Mouse (Mus musculus) left cerebral cortex, adult 8-10 months (tissue): Measurements from ENCODE around the gene D630039A03Rik. TPM values are rescaled to one million over a fixed set of nuclear protein-coding genes. Genes with fewer than 3 reads are reported as not detected.

Experiments used
- DNase-seq, 2 experiments: peaks; one replicate each; pipeline ENCODE4 v3.0.0; 2022; ENCODE audit warnings: low spot score in 2 of 2
- total RNA-seq, 4 experiments: library from RNA; stranded (reverse); gene quantifications; 2 replicates each; pipeline ENCODE4 v1.2.4; 2022

The D630039A03Rik gene
- under 1 TPM; 0.13 to 0.30 (median 0.18) TPM for total RNA-seq

DNA sequence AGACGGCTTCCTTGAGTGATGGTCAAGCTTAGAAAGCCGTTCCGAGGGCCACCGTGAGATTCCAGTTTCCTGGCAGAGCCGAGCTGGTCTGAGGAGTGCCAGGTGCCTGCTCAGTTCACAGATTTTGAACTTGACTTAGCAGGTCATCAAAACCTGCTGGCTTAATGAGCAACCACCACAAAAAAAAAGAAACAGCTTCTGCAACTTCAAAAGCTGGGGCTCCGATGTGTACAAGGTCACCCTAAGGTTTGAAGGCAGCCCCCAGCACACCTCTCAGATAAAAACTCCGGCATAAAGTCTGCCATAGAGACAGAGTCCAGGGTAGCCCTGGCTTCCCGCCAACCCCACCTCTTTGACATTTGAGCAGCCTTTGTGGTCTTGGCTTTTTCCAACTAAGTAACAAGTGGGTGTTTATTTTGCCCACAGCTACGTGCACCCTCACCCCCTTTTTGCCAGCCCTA lies at the start of gene D630039A03Rik:
Gene D630039A03Rik (minus strand): TSS at position 97 of the 461 bp plus-strand sequence.
- DNase-seq = no peak

GRCm38 (mm10) chr4:57965516-57965915 lies 49.4 kb upstream of the D630039A03Rik start:
- DNase-seq = no peak

DNA sequence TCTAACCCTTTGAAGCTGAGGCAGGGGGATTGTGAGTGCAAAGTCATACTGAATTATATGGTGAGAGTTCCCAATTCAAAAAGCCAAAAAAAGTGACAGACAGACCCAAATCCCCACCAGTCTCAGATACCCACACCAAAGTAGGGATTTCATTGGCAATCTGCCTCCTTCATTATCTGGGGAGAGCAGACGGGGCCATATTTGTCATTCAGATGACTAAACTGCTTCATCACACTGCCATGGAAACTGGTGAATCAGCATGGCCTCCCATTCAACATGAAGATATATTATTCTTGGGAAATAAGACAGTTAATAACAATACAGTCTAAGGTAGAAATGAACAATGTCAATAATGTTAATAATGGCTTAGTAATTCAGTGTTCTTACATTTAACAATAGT lies 48.0 kb upstream of the D630039A03Rik start:
- no peak for DNase-seq

GRCm38 (mm10) chr4:57959056-57959455 lies 43.0 kb upstream of the D630039A03Rik start:
- no peak for DNase-seq

- no peak for DNase-seq
These were observed 42.0 kb upstream of the D630039A03Rik start for GRCm38 (mm10) chr4:57958098-57958497.

DNA sequence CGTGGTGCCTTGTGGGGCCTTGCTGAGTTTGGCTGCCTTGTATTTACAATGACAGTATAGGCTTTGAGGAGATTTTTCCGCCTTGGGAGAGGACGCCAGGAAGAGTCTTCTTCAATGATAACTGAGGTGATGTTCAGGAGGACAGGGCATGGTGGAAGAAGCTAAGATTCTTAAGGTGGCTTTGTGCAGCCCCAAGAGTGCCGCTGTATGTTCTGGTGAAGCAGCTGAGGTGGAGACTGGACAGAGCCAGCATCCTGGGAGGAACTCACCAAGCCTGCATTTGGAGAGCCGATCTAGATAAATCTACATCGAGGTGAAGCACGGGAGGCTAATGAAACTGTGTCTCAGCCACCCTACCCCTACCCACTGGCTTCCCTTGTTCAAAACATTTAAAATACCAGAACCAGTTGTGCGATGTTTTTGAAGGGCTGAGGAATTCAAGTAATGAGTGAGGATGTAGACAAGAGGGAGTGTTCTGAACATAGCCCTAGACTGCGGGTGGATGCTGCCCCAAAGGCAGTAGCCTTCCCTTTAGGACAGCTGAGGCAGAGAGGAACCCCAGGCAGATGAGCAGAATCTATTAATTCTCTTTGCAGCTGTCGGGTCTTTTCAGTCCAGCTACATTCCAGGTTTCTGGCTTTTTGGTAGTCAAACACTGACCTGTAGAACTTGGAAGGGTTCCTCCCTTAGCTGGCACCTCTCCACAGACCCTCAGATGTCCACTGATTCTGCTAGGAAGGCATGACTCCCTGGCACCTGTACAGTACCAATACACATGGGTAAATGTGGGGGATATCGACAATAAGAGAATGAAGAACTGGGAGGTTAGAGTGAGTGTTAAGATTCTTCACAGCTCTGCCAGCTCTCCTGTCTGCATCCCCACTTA lies 41.3 kb upstream of the D630039A03Rik start:
- DNase-seq = no peak

- DNase-seq = peak; percentile 88 to 96
These were observed 40.2 kb upstream of the D630039A03Rik start, which contains the start of gene Txn1 for GRCm38 (mm10) chr4:57956029-57956960. Txn1 (minus strand) TSS chr4:57956411.

DNA sequence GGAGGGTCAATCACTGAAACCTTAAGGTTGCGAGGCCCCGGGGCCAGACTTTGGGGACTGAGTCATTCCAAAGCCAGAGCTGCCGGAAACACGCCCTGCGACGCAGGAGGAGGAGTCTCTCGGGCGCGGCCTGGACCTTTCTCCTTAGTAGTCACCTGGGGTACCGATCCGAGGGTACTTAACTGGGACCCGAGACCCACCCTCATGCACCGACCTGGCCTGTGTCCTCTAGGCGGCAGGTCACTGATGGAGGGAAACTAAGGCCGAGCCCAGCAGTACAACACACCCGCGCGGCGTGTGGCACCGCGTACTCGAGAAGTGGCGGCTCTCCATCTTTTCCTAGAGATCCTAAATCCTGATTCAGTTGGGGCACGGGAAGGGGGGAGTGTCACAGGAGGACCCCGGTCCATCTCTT lies 39.5 kb upstream of the D630039A03Rik start:
- peak; percentile 42 to 47 for DNase-seq

DNA sequence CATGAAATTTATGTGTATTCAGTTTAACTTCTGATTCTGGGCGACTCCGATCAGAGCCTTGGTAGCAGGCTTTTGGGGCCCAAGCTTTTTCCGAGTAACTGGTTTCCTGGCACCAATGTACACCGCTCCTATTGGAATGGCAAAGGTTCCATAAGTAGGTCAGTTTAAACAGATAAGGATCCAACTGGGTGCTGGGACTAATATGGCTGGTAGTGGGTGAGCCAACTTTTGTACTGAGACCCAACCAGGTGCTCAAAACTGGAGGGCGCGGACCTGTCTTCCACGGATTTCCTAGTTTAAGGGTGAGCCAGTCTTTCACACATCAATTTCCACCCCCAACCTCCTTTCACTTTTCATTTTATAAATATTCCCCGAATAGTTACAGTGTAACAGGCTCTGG lies 38.9 kb upstream of the D630039A03Rik start:
- peak in 1 of 2 experiments; percentile 7 for DNase-seq

GRCm38 (mm10) chr4:57954580-57954979 lies 38.5 kb upstream of the D630039A03Rik start:
- no peak for DNase-seq

DNA sequence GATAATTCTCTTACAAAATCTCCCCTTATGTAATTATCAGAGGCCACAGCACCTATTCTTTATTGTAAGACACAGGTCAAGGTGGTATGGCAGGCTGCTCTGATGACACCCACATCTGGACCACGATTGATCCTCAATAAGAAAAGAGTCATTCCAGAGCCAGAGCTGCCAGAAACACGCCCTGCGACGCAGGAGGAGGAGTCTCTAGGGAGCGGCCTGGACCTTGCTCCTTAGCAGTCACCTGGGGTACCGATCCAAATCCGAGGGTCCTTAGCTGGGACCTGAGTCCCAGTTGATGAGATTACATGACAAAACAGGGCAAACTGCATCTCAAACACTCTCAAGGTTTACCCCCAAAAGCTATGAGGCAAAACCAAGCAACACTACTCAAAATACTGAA lies 37.7 kb upstream of the D630039A03Rik start:
- no peak for DNase-seq

DNA sequence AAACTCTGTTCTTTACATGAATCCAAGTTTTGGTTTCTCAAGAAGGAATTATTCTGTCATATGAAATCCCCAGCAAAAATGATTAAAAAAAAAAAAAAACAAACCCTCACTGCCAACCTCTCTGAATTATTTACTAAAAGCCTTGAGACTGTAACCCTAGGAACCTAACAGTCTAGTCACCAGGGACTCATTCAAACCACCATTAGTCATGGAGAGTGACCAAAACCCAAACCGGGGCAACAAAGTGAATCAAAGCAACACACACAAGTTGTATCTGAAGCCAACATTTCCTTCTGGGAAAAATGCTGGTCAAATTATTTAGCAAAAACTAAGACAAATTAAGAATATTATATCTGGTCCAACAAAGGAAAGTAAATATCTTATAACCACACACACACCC lies 36.8 kb upstream of the D630039A03Rik start:
- DNase-seq = no peak

- DNase-seq = no peak
These were observed 36.3 kb upstream of the D630039A03Rik start for GRCm38 (mm10) chr4:57952416-57952815.

DNA sequence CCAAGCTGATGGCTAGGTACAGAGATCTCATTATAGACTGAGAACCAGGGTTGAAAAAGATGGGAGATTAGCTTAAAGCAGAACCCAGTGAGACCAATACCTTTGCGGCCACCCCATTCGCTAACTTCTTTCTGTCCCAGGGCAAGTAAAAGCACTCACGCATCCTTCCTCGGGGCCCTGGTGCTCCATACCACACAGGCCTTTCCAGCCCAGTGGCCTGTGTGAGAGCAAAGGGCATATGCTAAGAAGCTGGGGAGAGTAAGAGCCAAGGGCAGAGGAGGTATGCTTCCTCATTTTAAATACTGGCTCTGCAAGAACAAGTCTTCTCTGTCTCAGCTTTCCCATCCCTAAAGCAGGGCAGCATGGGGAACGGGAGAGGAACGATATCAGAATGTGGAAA lies 33.8 kb upstream of the D630039A03Rik start:
- DNase-seq = no peak

GRCm38 (mm10) chr4:57947476-57947875 lies 31.4 kb upstream of the D630039A03Rik start:
- DNase-seq = no peak

- DNase-seq = no peak
These were observed 30.9 kb upstream of the D630039A03Rik start for GRCm38 (mm10) chr4:57947036-57947435.

DNA sequence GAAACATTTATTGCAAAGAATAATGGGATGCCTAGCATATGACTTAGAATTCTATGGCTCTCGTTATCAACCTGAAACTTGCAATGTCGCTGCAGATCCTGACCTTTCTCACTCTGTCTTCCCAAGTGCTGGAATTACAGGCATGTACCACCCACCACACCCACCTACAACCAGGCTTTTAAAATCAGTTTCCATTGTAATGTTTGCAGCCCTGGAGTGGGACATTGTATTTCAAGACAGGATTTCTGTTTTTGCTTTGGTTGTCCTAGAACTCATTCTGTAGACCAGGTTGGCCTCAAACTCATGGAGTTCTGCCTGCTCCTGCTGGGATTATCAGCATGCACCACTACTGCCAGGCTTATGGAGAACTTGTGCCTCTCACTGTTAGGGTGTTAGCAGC lies 26.8 kb upstream of the D630039A03Rik start:
- no peak for DNase-seq

GRCm38 (mm10) chr4:57940631-57941030 lies 24.5 kb upstream of the D630039A03Rik start:
- no peak for DNase-seq

DNA sequence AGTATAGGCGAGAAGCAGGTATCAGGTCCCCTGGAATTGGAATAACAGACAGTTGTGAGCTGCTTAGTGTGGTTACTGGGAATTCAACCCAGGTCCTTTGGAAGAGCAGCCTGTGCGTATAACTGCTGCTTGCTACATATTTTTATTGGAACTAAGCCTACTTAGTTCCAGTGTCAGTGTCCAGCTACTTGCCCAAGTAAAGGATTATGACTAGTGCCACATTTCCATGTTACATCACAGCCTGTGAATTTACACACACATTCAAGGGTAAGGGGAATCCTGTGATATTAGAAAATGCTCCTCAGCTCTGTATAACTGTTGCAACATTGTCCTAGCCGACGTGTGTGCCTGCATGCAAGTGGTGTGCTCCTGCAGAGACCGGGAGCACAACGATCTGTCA lies 21.2 kb upstream of the D630039A03Rik start:
- no peak for DNase-seq

DNA sequence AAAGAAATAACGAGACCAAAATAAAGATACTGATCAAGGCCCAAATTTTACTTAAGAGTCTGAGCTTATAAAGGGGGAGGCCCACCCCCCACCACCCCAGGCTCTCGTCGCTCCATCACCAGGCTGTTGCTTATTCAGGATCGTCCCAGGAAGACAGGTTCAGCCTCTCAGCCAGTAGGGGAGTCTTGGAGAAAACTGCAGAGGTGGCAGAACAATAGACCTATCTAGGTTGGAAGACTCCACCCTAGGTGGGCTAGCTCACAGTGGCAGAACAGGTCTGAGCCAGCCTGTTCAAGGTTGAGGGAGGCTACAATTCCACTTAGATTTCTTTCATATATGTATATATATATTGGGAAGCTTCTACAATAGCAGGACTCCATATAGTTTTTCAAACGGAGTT lies 18.1 kb upstream of the D630039A03Rik start:
- no peak for DNase-seq

- no peak for DNase-seq
These were observed 14.6 kb upstream of the D630039A03Rik start for GRCm38 (mm10) chr4:57930559-57931170.
